ENCODE assay signal across 10 mouse cellular contexts in the genomic region with DNA sequence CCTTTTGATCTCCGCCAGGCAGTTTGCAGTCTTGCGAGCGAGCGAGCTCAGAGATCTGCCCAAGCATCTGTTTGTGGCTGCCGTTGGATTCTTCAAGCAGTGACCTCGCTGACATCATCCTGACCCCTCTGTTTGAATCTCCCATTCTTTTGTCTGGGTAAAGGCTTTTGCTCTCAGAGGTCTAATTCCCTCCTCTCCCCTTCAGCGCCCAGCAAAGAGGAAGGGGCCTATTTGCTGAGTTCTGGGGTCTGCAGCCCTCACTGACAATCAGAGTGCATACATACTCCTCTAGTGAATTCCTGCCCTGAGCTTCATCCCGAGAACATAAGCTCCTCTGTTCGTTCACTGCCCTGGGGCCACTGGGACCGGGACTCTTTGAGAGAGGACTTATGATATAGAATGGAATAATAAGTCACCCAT.
DNase-seq lines count a peak whose midpoint lies in the region; ATAC-seq lines count a peak whose summit lies in the region.
"Had no signal": no experiment of that assay in that cellular context is flagged by ENCODE, and none has a peak within 500 bp of the region (broad histone marks: within the 10 kb centered on the region; RNA-seq: fewer than 3 reads in every experiment).

No protein-coding gene starts in this region.

- no peaks in the 10 kb centered on the region for H3K36me3 ChIP-seq in heart, embryonic 12.5 days
- H3K36me3 ChIP-seq in midbrain, embryonic 10.5 days = no peaks in the 10 kb centered on the region
- no peaks in the 10 kb centered on the region for H3K36me3 ChIP-seq in midbrain, embryonic 16.5 days (ENCODE audit: control insufficient read depth, insufficient read depth, low read length)

- ATAC-seq in heart, embryonic 12.5 days (ENCODE audit: insufficient number of reproducible peaks, low FRiP score) = no peak
- ATAC-seq in midbrain, embryonic 16.5 days = no peak

- H3K9me3 ChIP-seq in heart, embryonic 12.5 days (replicated peaks) = no peaks in the 10 kb centered on the region
- H3K9me3 ChIP-seq in midbrain, embryonic 10.5 days (replicated peaks) = no peaks in the 10 kb centered on the region
- no peaks in the 10 kb centered on the region for H3K9me3 ChIP-seq in midbrain, embryonic 16.5 days (replicated peaks; ENCODE audit: control insufficient read depth, low read length, poor library complexity, severe bottlenecking)

- no peak for DNase-seq in heart, postnatal 25 days (ENCODE audit: low spot score)
- peak; percentile 87 for DNase-seq in midbrain, embryonic 10.5 days (ENCODE audit: low spot score)
- peak; percentile 28 for DNase-seq in forelimb bud, embryonic 11.5 days (ENCODE audit: low read depth, low spot score)
- peak; percentile 60 for DNase-seq in retina, embryonic 14.5 days (ENCODE audit: low spot score)
- no peak for DNase-seq in left cerebral cortex, postnatal 25 days (ENCODE audit: low spot score in 2 of 2)
- no peak for DNase-seq in layer of hippocampus, postnatal 36 days
- DNase-seq: thymus, adult 18-20 months had no signal

- 0 out of 2 replicates have a peak, but pooled peaks cover 10% of the 10 kb centered on the region for H3K27me3 ChIP-seq in heart, embryonic 12.5 days (replicated peaks)
- no peaks in the 10 kb centered on the region for H3K27me3 ChIP-seq in midbrain, embryonic 10.5 days (ENCODE audit: low read depth, poor library complexity, severe bottlenecking)
- no peaks in the 10 kb centered on the region for H3K27me3 ChIP-seq in midbrain, embryonic 16.5 days (ENCODE audit: control insufficient read depth, insufficient read depth, low read depth, low read length)

- WGBS in heart, embryonic 12.5 days = 46% methylated on average over 10 of the region's 10 CpGs
- 4% methylated on average over 10 of the region's 10 CpGs for WGBS in midbrain, embryonic 10.5 days
- WGBS in midbrain, embryonic 16.5 days = 10% methylated on average over 9 of the region's 10 CpGs

- H3K9ac ChIP-seq in heart, embryonic 12.5 days = no peak overlapping the region
- no peak overlapping the region for H3K9ac ChIP-seq in midbrain, embryonic 16.5 days (ENCODE audit: low read depth, low read length)
- H3K9ac ChIP-seq: liver, embryonic 14.5 days had no signal

- no peak overlapping the region for H3K4me2 ChIP-seq in heart, embryonic 12.5 days
- no peak overlapping the region for H3K4me2 ChIP-seq in midbrain, embryonic 16.5 days (ENCODE audit: low read length)

- intact Hi-C loops in heart, postnatal 25 days (cut with DNase I) = no loop called here
- intact Hi-C loops in left cerebral cortex, postnatal 25 days (cut with DNase I) = no loop called here

- peaks cover 28% of the 10 kb centered on the region for H3K4me1 ChIP-seq in heart, embryonic 12.5 days (replicated peaks)
- peaks cover 42% of the 10 kb centered on the region for H3K4me1 ChIP-seq in midbrain, embryonic 10.5 days
- peaks cover 7% of the 10 kb centered on the region for H3K4me1 ChIP-seq in midbrain, embryonic 16.5 days (ENCODE audit: control insufficient read depth, insufficient read depth, low read length)

- peak overlapping the region; percentile 46 for H3K27ac ChIP-seq in heart, embryonic 12.5 days (ENCODE audit: poor library complexity, severe bottlenecking)
- H3K27ac ChIP-seq in midbrain, embryonic 10.5 days (replicated peaks) = peak overlapping the region; percentile 91
- no peak overlapping the region for H3K27ac ChIP-seq in midbrain, embryonic 16.5 days (ENCODE audit: low read length)
- H3K27ac ChIP-seq: liver, embryonic 14.5 days had no signal

- H3K4me3 ChIP-seq in heart, embryonic 12.5 days = no peak overlapping the region
- peak overlapping the region; percentile 27 for H3K4me3 ChIP-seq in midbrain, embryonic 10.5 days
- no peak overlapping the region for H3K4me3 ChIP-seq in midbrain, embryonic 16.5 days (ENCODE audit: low read depth, low read length)

Comparison
In these comparisons a context has a peak if more than half of its experiments do, and no peak if none do; other contexts are left out.
1. DNase-seq: peak in midbrain, embryonic 10.5 days (single experiment), forelimb bud, embryonic 11.5 days (single experiment) and retina, embryonic 14.5 days (single experiment); none in heart, postnatal 25 days (single experiment), left cerebral cortex, postnatal 25 days (0 of 2) and layer of hippocampus, postnatal 36 days (0 of 2).